Mouse (Mus musculus) c-Kit-positive CD71-positive TER-119-negative erythroid progenitor cells, embryonic 14.5 days (primary cell): ENCODE results near the gene Hadhb.
A peak's percentile ranks its signal among the peaks of the same experiment; 100 is the strongest.
"Not testable (repeated sequence)": the region's sequence is repeated elsewhere in the genome, so short reads cannot be mapped to it uniquely, and the experiment has no call there.

Experiments used
- DNase-seq: peaks from one replicate; pipeline ENCODE4 v3.0.0-alpha.2; 2013; ENCODE audit warnings: low read depth

The Hadhb gene

DNA sequence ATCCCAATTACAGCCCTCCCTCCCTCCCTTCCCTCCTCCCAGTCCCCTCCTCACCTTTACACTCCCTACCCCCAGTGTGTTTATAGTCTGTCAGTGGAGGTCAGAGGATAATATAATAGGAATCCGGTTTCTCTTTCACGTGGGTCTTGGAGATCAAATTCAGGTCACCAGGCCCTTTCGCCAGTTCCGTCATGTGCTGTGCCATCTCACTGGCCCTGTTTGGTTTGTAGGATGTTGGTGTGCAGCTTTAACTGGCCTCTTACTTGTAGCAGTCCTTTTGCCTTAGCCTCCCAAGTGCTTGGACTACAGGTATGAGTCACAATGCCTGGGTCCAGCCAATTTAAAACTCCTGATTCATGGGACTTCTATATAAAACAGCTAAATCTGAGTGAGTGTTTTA is 20.8 kb downstream of the Hadhb start:
- DNase-seq = no peak

DNA sequence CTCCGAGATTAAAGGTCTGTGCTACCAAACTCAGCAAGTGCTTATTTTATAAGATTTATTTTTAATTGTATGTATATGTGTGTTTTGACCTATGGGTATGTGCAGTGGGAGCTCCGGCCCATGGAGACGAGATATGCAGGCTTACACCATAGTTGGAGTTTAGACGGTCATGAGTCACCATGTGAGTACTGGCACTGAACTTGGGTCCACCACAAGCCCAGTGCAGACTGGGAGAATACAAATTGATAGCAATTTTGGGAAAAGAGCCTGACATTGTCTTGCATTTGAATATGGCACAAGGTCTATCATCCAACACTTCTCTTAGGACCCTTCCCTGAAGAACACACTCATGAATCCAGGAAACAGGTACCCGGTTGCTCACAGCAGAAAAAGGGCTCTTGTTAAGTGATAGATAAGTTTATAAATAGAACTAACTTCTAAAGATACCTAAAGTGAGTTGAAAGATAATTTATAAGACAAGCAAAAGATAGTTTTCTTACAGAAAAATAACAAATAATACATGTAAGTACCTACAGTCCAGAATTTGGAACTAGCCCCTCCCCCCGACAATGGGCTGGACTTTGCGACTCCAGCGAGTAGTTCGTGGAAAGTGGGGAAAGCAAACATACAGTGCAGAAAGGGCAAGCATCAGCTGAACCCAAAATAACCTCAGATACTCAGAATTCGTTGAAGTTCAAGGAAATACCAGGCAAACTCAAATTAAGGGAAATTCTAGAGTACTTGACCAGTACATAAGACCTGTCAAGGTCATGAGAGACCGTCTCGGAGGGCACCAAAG is 32.8 kb downstream of the Hadhb start:
- DNase-seq = no peak

GRCm38 (mm10) chr5:30192452-30192851 is 37.4 kb downstream of the Hadhb start:
- no peak for DNase-seq

DNA sequence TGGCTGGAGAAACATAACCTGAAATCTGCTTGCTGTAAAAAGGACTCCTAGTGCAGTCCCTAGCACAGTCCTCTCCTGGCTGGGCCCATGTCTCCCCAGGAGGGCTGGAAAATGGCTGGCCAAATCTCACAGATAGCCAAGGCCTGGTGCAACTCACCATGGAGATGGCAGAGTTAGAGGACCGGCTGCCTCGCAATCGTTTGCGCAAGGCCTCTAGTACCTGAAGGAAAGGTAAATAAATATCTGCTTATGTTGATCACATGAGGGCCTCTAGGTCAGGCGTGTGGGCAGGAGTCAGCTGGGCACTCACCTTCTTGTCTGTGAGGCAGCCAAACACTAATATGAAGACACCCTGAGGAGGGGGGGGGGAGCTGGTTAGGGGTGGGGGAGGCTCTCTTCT is 40.3 kb downstream of the Hadhb start:
- no peak for DNase-seq

DNA sequence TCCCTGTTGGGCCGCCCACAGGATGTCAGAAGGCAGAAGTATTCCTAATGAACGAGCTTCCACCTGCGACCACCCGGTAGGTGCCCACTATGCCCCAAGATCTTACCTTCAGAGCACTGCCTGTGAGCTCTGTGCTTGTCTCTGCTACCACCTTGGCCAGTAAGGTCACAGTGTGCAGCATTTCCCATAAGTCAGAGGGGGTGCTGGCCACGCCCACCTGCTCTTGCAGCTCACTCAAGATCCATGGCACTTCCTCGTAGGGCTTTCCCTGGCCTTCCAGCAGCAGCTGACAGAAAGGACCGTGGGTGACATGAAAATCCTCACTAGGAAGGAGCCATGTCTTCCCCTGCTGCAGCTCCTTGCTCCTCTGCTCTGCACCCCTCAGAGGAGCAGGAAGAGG is 43.2 kb downstream of the Hadhb start:
- no peak for DNase-seq

- no peak for DNase-seq
Measured at GRCm38 (mm10) chr5:30201521-30201920, 46.5 kb downstream of the Hadhb start.

DNA sequence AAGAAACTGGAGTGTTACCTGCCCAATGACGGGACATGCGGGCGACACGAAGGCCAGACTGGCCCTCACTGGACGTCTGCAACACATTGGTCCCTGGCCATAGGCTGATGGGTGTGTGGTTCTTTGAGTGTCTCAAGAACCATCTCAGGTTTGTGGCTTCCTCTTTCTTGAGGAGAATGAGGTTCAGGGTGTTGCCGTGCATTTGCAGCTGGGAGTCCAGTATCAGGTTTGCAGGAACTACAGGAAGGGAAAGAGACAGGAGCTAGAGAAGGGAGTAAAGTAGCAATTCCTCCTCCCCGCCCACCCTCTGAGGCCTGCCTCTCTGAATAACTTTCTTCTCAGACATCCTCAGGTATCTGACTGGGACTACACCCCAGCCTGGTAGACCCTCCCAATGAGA is 47.2 kb downstream of the Hadhb start:
- DNase-seq = no peak

- DNase-seq = no peak
Measured at GRCm38 (mm10) chr5:30203216-30203885, 48.3 kb downstream of the Hadhb start.

- no peak for DNase-seq
Measured at GRCm38 (mm10) chr5:30204441-30204840, 49.4 kb downstream of the Hadhb start.

DNA sequence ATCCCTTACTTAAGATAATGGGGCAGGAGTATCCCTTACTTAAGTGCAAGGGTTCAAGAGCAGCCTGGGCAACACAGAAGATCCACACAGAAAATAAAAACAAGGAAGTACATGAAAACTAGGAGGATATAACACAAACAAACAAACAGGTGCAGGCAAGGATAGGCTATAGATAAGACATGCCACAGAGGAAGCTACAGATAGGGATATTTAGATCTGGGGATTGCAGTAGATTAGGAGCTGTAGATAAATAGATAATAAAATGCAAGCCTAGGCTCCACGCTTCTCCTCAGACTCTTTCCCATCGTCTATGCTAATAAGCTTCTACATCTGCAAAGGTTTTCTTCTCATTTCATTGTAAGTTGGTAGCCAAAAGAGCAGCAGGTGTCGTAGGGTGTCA is 50.0 kb downstream of the Hadhb start:
- DNase-seq = no peak

GRCm38 (mm10) chr5:30205493-30205892 is 50.4 kb downstream of the Hadhb start, which contains the start of gene Adgrf3:
Adgrf3 (minus strand) TSS chr5:30205722.
- no peak for DNase-seq

DNA sequence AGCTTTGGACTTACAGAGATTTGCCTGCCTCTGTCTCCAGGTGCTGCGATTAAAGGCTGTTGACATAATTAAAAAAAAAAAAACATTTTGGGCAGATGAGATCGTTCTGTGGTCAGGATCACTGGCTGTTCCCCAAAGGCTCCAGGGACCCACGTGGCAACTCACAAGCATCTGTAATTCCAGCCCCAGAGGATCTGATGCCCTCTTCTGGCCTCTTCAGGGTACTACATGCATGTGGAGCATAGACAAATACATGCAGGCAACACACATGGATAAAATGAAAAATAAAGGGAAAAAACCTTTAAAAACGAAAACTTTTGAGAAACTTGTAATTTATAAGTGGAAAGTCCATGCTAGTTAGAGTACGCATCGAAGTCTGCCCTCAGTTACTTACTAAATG is 52.2 kb downstream of the Hadhb start:
- DNase-seq = peak; percentile 43

DNA sequence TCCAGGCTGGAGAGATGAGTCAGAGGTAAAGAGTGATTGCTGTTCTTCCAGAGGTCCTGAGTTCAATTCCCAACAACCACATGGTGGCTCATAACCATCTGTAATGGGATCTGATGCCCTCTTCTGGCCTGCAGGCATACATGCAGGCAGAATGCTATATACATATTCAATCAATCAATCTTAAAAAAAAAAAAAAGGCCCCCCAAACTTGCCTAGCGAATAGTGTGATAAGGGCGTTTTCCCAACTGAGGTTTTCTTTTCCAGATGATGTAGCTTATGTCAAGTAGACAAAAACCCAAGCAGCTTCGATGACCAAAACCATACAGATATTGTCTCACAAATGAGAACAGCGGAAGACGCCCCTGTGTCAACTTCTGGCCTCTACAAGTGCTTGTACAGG is 55.7 kb downstream of the Hadhb start:
- not testable (repeated sequence) for DNase-seq

GRCm38 (mm10) chr5:30214889-30215288 is 59.8 kb downstream of the Hadhb start:
- peak; percentile 34 for DNase-seq

- DNase-seq = no peak
Measured at GRCm38 (mm10) chr5:30215970-30216369, 60.9 kb downstream of the Hadhb start.

DNA sequence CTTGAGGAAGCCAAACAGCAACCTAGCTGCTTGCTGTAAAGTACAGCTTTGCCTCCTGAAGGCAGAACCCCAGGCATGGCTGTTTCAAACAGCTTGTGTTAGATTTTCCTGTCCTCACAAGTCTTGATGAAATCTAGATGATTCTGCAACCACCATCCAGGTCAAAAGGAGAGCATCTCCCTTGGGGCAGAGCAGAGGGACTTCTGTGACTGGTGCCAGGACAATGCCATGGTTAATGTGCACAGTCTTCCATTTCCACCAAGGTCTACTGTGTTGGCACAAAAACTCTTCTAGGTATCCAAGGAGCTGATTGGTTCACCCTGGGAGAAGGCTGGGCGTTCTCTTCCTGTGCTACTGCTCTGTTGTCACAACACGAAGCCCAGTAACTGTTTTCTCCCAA is 64.7 kb downstream of the Hadhb start:
- DNase-seq = no peak

- DNase-seq = no peak
Measured at GRCm38 (mm10) chr5:30220666-30221065, 65.6 kb downstream of the Hadhb start.

DNA sequence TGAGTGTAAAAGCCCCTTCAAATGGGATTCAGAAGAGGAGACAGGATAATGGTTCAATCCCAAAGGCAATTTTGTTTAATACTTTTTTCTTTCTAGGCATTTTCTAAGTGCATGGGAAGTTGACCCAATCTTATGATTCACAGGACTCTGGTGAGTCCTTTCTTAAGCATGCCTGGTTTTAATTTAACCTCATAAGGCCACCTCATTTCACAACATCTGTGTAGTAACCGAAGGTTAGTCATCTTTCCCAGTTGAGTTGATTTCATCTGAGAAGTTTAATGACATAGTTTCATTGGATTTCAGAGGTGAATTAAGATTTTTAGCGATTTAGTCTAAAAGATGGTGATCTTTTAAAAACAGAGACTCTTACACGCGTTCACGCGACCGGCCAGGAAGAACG is 67.6 kb downstream of the Hadhb start:
- no peak for DNase-seq

DNA sequence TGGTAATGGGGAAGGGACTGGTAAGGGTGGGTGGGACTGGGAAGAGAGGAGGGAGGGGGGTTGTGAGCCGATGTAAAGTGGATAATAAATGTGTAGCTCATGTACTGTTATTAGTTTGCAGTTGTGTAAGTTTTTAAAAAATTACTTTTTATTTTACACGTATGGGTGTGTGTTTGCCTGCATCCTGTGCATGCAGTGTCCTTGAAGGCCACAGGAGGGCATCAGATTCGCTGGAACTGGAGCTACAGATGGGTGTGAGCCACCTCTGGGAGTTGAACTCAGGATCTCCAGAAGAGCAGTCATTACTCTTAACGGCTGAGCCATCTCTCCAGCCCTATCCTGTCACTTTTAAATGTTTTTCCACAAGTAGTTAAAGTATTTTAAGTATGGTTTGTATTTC is 75.9 kb downstream of the Hadhb start:
- no peak for DNase-seq

GRCm38 (mm10) chr5:30231891-30232270 is 76.8 kb downstream of the Hadhb start:
- DNase-seq = no peak

- DNase-seq = peak; percentile 95
Measured at GRCm38 (mm10) chr5:30232271-30232971, 77.4 kb downstream of the Hadhb start, which contains the start of gene Selenoi. Selenoi (plus strand) TSS chr5:30232581.

DNA sequence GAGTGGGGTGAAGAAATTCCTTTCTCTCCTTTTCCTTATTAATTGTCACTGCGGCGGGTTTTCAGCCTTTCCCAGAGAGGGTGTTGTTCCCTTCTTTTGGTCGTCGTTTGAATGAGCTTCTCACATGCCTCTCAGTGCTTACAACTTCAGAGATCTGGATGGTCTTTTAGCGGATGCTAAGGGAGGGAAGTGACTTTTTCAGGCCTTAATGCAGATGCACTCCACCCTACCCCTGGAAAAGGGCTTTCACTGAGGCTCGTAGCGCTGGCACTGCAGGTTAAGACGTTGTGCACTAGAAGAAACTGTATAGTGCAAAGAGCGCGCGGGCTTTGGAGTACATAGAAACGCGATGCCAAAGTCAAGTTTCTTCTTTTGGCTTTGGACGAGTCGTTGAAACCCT is 78.0 kb downstream of the Hadhb start:
- DNase-seq = peak; percentile 41

GRCm38 (mm10) chr5:30233979-30234378 is 78.9 kb downstream of the Hadhb start:
- DNase-seq = peak; percentile 29
